Mouse (Mus musculus): Measurements from ENCODE around the gene Six4.
"Not testable (repeated sequence)": the region's sequence is repeated elsewhere in the genome, so short reads cannot be mapped to it uniquely, and the experiment has no call there.

Gene Six4

GRCm38 (mm10) chr12:73113196-73113595 is at the start of gene Six4:
Six4 (minus strand) TSS chr12:73113456.
- DNase-seq = peak; percentile 93

- no peak for DNase-seq
Measured at GRCm38 (mm10) chr12:73162408-73163181, 49.3 kb upstream of the Six4 start.

- DNase-seq = no peak
Measured at GRCm38 (mm10) chr12:73160341-73160740, 47.1 kb upstream of the Six4 start.

DNA sequence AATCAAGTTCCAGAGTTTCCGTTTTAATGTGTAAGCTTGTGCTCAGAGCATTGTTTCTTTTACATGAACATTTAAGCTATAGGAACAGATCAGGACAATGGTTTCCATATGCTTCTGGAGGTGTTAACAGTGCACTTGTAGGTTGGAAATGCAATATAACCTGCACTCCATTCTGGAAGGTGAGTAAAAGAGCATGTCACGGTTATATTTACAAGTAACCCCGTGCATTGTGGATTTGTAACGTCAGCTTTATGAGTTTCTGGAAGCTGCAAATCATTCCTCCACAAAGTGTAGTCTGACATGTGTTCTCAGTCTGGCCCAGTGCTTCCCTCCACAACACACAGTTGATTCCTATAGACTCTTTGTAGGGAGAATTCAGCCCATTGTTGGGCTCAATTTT is 40.9 kb upstream of the Six4 start:
- DNase-seq = no peak

DNA sequence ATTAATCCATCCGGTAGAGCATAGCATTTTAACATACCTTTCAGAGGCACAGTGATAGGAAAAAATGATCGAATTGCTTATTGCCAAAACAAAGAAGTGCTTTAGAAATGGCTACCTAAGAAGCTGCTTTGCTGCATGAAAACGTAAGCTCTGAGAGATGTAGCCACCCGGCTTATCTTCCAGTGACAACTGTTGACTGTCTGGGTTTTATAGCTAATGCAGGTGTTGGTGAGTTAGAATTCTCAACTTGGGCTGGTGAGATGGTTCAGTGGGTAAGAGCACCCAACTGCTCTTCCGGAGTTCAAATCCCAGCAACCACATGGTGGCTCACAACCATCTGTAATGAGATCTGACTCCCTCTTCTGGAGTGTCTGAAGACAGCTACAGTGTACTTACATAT is 37.8 kb upstream of the Six4 start:
- not testable (repeated sequence) for DNase-seq

DNA sequence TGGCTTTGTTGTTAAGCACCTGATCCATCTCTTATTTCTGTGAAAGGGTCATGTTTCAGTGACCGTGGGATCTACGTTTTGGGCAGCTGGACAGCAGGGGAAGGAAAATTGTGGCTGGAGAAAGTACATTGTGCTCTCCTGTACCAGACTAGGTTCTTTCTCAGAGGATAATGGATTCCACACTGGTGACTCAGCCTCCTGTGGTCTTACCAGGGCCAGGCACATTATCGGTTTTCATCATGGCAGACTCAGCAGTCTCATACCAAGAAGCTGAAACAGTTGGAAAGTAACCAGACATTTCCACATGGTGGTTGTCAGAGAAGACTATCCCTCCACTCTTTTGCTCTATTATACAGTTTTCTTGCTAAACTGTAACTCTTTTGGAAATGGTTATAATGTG is 34.0 kb upstream of the Six4 start:
- peak; percentile 7 for DNase-seq

GRCm38 (mm10) chr12:73140732-73141131 is 27.5 kb upstream of the Six4 start:
- DNase-seq = no peak

- DNase-seq = no peak
Measured at GRCm38 (mm10) chr12:73125250-73125649, 12.0 kb upstream of the Six4 start.

DNA sequence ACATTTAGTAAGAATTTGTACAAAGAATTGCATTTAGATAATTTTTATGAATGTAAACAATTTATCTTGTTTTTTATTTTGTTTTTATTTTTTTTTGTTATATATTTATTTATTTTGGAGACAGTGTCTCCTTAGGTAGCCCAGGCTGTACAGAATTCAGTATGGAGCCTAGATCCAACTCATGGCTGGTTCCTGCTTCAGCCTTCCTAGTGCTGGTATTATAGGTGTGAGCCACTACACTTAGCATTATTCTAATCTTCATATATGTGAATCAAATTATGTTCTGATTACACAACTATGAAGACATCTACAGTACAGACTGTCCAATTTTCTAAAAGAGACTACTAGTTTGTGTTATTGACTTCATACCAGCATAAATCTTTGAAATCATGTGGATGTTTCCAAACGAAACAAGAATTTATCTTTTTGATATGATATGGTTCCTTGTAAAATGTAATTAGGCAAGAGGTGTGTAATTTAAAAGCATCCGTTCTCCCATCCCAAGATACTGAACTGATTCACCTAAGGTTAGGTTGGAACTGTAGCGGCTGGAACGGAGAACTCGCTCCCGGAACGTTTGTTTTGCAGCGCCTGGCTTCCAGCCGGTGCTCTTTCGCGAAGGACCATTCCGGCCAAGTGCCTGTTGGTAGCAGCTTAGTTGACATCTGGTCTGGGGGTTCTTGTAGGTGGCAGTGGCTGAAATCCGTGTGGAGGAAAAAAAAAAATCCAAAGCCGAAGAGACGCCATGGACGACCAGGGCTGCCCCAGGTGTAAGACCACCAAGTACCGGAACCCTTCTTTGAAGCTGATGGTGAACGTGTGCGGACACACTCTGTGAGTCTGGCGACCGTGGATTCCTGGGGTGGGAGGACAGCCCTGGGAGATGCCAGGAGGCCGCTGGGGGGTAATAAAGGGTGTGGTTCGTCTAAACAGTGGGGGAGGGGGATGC is 10.1 kb upstream of the Six4 start, which contains the start of gene Mnat1:
Gene Mnat1, plus strand, starts transcription at position 625 of the 949 bp plus-strand sequence.
- DNase-seq = peak; percentile 83

DNA sequence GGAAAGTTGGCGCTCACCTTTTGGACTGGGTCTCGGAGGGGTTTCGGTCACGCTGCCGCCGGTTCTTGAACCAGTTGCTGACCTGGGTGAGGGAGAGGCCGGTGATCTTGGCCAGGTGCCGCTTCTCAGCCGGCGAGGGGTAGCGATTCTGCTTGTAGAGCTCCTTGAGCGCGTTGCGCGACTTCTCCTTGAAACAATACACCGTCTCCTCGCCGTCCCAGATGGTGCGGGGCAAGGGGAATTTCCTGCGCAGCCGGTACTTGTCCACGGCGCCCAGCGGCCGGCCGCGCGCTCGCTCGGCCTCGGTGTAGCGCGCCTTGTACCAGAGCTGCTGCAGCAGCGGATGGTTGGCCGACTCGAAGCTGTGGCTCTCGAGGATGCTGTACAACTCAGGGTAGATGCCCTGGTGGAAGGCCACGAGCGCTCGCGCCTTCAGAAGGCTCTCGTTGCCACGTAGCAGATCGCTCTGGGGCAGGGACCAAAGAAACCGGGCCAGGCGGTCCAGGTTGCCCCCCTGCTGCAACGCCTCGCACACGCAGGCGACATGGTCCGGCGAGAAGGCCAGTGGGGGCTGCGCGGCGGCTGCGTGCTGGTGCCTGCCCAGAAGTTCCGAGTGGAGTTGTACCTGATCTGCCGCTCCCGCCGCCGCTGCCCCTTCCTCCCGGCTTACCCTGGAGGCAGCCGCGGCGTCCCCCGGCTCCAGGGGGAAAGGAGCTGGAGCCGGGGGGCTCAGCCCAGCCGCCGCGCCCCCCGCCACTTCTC is 749 bp downstream of the Six4 start:
- DNase-seq = peak; percentile 76

GRCm38 (mm10) chr12:73111561-73112325 is 1.5 kb downstream of the Six4 start:
- DNase-seq = peak; percentile 86

DNA sequence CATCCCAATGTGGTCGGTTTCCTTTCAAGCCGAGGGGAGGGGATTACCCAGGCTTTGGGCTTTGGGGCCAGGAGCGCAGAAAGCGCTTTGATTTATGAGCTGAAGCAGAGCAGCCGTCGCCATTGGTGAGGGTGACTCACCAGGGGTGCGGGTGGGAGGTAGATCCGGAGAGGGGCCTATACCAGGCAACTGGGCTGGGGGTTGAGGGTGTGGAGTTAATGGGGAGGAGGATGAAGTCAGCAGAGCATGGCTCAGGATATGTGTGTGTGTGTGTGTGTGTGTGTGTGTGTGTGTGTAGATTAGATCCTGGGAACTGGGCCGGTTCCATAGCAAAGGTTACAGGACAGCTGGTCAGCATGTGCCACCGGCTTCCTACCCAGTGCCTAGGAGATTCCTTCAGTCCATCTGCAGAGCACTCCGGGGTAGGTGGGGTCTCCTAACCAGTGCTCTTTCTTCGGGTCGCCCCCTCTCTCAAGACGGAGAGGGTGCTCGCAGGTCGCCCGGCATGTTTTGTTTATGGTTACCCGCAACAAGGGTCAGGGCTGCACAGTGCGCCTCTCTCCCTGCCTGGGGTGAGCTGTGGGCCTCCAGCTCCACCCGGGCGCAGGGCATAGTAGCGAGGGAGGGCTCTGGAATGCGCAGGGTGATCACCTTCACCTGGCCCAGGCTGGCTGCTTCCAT is 2.7 kb downstream of the Six4 start:
- DNase-seq = peak; percentile 76

GRCm38 (mm10) chr12:73107821-73108220 is 5.4 kb downstream of the Six4 start:
- no peak for DNase-seq

DNA sequence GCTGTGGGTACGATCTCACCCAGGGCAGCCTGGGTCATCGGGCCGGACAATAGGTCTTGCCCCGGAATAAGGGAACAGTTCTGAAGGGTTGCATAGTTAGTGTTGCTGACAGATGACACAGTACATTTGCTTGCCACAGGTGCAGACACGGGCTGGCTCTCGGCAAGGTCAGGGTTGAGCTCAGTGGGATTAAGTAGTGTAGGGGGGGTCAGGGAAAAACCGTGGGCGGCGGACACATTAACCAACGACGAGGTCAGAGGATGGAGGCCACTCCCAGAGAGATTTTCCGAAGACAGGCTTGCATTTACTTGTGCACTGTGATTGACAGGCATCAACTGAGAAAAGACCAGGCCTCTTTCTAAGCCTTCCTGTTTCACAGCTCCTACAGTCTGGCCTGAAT is 9.5 kb downstream of the Six4 start:
- no peak for DNase-seq

- no peak for DNase-seq
Measured at GRCm38 (mm10) chr12:73098593-73098992, 14.7 kb downstream of the Six4 start.

DNA sequence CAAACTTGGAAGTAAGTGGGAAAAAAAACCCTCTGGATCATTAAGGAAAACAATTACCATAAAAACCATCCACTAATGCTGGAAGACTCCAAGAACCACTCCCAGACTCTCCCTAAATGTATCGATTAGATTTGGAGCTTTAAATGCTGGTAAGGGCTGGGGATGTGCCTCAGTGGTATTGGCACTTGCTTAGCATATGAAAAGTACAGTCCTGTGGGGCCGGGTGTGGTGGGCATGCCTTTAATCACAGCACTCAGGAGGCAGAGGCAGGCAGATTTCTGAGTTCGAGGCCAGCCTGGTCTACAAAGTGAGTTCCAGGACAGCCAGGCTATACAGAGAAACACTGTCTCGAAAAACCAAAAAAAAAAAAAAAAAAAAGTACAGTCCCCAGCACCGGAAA is 17.1 kb downstream of the Six4 start:
- DNase-seq = not testable (repeated sequence)

GRCm38 (mm10) chr12:73094605-73095004 is 18.7 kb downstream of the Six4 start:
- DNase-seq = no peak

- DNase-seq = no peak
Measured at GRCm38 (mm10) chr12:73094189-73094588, 19.1 kb downstream of the Six4 start.

DNA sequence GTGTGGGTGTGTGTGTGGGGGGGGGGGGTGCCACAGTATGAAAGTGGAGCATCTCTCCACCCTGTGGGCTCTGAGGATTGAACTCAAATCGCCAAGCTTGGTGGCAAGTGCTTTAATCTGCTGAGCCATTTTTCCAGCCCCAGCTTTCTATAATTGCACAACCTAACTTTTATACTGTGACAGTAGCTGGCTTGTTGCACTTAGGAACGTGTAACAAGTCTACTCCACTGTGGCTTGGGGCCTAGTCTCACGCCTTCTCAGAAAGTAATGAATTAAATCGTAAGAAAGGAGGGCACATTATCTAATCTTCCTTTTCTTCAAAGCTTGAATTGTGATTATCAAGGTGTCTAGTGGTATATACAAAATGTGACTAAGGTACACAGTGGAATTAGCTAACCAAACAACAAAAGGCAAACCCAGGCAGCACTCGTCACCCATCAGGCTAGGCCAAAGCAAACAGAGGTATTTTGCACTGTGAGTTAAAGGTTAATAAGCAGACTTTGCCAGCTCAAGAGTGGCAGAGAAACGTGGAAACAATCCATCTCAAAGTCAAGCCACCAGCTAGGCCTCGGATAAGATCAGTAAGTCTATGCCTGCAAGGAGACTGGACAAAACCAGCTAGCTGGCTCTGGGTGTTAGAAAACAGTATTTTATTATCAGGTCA is 22.5 kb downstream of the Six4 start:
- DNase-seq = no peak

- peak; percentile 27 for DNase-seq
Measured at GRCm38 (mm10) chr12:73088911-73089310, 24.3 kb downstream of the Six4 start.

DNA sequence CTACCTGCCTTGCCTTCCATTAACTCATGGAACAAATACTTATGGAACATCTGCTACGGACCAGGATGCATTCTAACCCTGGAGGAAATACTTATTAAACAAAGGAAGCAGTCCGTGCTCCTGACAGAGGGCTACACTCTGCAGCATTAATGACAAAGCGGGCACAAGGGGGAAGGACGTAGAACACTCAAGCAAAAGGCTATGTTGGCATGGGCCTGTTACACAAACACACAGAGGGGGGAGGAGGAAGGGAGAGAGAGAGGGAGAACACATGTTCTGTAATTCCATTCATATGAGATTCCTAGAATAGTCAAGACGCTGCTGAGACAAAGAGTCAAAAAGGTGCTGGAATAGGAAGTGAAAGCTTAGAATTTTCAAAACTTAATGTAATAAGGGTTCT is 24.8 kb downstream of the Six4 start:
- DNase-seq = no peak
